Mouse (Mus musculus): ENCODE data around the gene Phlpp1.

The Phlpp1 gene

GRCm38 (mm10) chr1:106194263-106194662, 22.7 kb downstream of the Phlpp1 start:
- DNase-seq (ENCODE audit: low spot score) = no peak

- no peak for DNase-seq (ENCODE audit: low spot score)
Observed at GRCm38 (mm10) chr1:106197991-106198390, 26.4 kb downstream of the Phlpp1 start.

- DNase-seq (ENCODE audit: low spot score) = no peak
Observed at GRCm38 (mm10) chr1:106199109-106199508, 27.6 kb downstream of the Phlpp1 start.

GRCm38 (mm10) chr1:106199686-106200085, 28.1 kb downstream of the Phlpp1 start:
- DNase-seq (ENCODE audit: low spot score) = peak; percentile 64

GRCm38 (mm10) chr1:106201025-106201424, 29.5 kb downstream of the Phlpp1 start:
- no peak for DNase-seq (ENCODE audit: low spot score)

GRCm38 (mm10) chr1:106201929-106202328, 30.4 kb downstream of the Phlpp1 start:
- DNase-seq (ENCODE audit: low spot score) = no peak

GRCm38 (mm10) chr1:106203942-106204341, 32.4 kb downstream of the Phlpp1 start:
- DNase-seq (ENCODE audit: low spot score) = no peak

- peak; percentile 50 for DNase-seq (ENCODE audit: low spot score)
Observed at GRCm38 (mm10) chr1:106204350-106204749, 32.8 kb downstream of the Phlpp1 start.

- DNase-seq (ENCODE audit: low spot score) = no peak
Observed at GRCm38 (mm10) chr1:106208581-106208980, 37.0 kb downstream of the Phlpp1 start.

- DNase-seq (ENCODE audit: low spot score) = no peak
Observed at GRCm38 (mm10) chr1:106210461-106210860, 38.9 kb downstream of the Phlpp1 start.

- no peak for DNase-seq (ENCODE audit: low spot score)
Observed at GRCm38 (mm10) chr1:106211146-106211545, 39.6 kb downstream of the Phlpp1 start.

GRCm38 (mm10) chr1:106220431-106220830, 48.9 kb downstream of the Phlpp1 start:
- no peak for DNase-seq (ENCODE audit: low spot score)

GRCm38 (mm10) chr1:106221371-106221770, 49.8 kb downstream of the Phlpp1 start:
- DNase-seq (ENCODE audit: low spot score) = no peak

GRCm38 (mm10) chr1:106221964-106222363, 50.4 kb downstream of the Phlpp1 start:
- DNase-seq (ENCODE audit: low spot score) = no peak

GRCm38 (mm10) chr1:106226613-106227012, 55.1 kb downstream of the Phlpp1 start:
- DNase-seq (ENCODE audit: low spot score) = no peak

GRCm38 (mm10) chr1:106230313-106230712, 58.8 kb downstream of the Phlpp1 start:
- DNase-seq (ENCODE audit: low spot score) = peak; percentile 41

GRCm38 (mm10) chr1:106231345-106231744, 59.8 kb downstream of the Phlpp1 start:
- no peak for DNase-seq (ENCODE audit: low spot score)

- peak; percentile 74 for DNase-seq (ENCODE audit: low spot score)
Observed at GRCm38 (mm10) chr1:106231805-106232459, 60.4 kb downstream of the Phlpp1 start.

GRCm38 (mm10) chr1:106232460-106232850, 60.9 kb downstream of the Phlpp1 start:
- DNase-seq (ENCODE audit: low spot score) = no peak

GRCm38 (mm10) chr1:106236986-106237385, 65.4 kb downstream of the Phlpp1 start:
- no peak for DNase-seq (ENCODE audit: low spot score)

GRCm38 (mm10) chr1:106240116-106240685, 68.6 kb downstream of the Phlpp1 start:
- DNase-seq (ENCODE audit: low spot score) = no peak

GRCm38 (mm10) chr1:106241059-106241458, 69.5 kb downstream of the Phlpp1 start:
- DNase-seq (ENCODE audit: low spot score) = no peak

- no peak for DNase-seq (ENCODE audit: low spot score)
Observed at GRCm38 (mm10) chr1:106242129-106242528, 70.6 kb downstream of the Phlpp1 start.

- no peak for DNase-seq (ENCODE audit: low spot score)
Observed at GRCm38 (mm10) chr1:106243371-106243770, 71.8 kb downstream of the Phlpp1 start.

Data from lung, postnatal 25 days (tissue).